Mouse (Mus musculus) thymus, adult 2 months (tissue): ENCODE results near the gene Tnpo2.

Experiments
- CTCF ChIP-seq: fragments of 200-500 bp; IDR thresholded peaks from 2 replicates; pipeline ENCODE4 v1.5.1; 2012; ENCODE audit warnings: mild to moderate bottlenecking, control low read depth, low read length, moderate library complexity, borderline replicate concordance; ENCODE audit not compliant: control insufficient read depth, poor library complexity, insufficient read depth; ENCODE audit errors: extremely low read depth
- POLR2A ChIP-seq: fragments of 200-500 bp; IDR thresholded peaks from 2 replicates; pipeline ENCODE4 v1.6.1; 2012; ENCODE audit warnings: mild to moderate bottlenecking, low read length, control low read depth, moderate library complexity; ENCODE audit not compliant: control insufficient read depth, poor library complexity, insufficient read depth; ENCODE audit errors: extremely low read depth

DNA sequence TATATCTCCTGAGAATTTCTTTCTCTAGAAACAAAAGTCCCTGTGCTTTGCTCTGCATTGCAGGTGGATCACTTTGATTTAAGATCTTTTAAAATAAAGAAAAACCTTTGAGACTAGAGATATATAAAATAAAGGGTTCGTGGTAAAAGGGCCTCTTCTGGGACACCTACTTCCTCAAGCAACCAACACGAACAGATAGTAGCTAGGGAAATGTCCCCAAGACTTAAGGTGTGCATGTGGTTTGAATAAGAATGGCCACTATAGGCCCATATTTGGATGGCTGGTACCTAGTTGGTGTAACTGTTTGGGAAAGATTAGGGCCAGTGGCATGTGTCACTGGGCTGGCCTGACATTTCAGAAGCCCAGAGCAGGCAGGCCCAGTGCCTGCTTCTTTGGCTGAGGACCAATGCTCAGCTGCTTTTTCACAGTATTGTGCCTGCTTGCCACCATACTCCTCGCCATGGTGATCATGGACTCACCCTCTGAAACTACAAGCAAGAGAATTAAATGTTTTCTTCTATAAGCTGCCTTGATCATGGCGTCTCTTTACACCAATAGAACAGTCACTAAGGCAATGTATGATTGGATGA lies 63.5 kb downstream of the Tnpo2 start:
- TF ChIP-seq CTCF (no peak), POLR2A (no peak)
